Mouse (Mus musculus) bone marrow macrophage, adult 2 months (primary cell): Measurements from ENCODE around the gene Clpp.

ENCODE experiments used
- CTCF ChIP-seq: IDR thresholded peaks from 2 replicates; pipeline ENCODE4 v1.5.1; 2012; ENCODE audit warnings: low read depth, mild to moderate bottlenecking, low read length, moderate library complexity
- POLR2A ChIP-seq: IDR thresholded peaks from 2 replicates; pipeline ENCODE4 v1.6.1; 2012; ENCODE audit warnings: mild to moderate bottlenecking, low read depth, low read length, borderline replicate concordance

DNA sequence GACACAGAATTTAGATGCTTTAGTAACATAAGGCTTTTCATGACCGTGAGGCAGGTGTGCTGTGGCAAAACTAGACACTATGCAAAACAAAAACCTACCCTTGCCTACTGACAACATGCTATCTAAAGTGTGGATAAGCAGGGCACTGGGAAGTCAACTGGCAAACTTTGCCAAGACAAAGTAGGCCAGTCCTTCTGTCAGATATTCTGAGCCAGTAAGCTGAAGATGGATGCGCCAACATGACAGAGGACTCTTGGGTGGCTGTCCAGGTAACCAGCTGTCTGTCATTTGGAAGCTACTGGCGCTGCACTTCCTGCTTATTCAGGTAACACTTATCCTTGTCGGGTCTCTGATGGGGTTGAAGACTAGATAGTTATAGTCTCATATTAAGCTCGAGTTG is 20.0 kb upstream of the Clpp start:
- TF ChIP-seq POLR2A = no peak
- TF ChIP-seq CTCF = no peak
